Comparison of ENCODE assay signal across 29 mouse cellular contexts in the genomic region with DNA sequence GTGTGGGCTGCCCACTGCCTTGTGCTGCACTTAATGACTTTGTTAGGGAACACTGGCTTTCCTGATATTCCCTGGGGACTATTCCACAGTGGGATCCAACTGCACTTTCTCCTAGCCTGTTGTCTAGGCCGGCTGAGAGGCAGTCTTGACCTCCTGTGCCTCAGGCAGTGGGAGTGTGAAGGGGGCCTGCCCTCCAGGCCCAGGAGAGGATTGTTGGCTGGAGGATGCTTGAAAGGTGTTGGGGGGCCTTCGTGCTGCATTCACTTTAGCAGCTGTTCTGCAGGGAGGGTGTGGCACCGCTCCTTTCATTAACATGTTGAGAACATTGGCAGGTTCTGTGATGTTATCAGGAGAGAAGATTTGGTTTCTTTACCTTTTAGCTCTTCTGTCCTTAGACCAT. TPM values are rescaled to one million over a fixed set of nuclear protein-coding genes. Genes with fewer than 3 reads are reported as not detected.
DNase-seq lines count a peak whose midpoint lies in the region; ATAC-seq lines count a peak whose summit lies in the region.
"Had no signal": no experiment of that assay in that cellular context is flagged by ENCODE, and none has a peak within 500 bp of the region (broad histone marks: within the 10 kb centered on the region; RNA-seq: fewer than 3 reads in every experiment).

No protein-coding gene starts in this region.

- DNase-seq in forebrain, embryonic 11.5 days (ENCODE audit: low spot score) = no peak
- no peak for DNase-seq in neural tube, embryonic 10.5 days (ENCODE audit: extremely low spot score, low spot score)
- DNase-seq in right cerebral cortex, postnatal 36 days (ENCODE audit: low spot score in 2 of 2) = no peak
- DNase-seq: adrenal gland, adult 8-10 months; cerebellum, adult 11 months; cerebellum, adult 9-11 months; gastrocnemius, postnatal 14 days; heart, adult 18-20 months; heart, postnatal 10 days; kidney, adult 9 months; kidney, postnatal 10 days; layer of hippocampus, adult 9-11 months; liver, postnatal 0 days; lung, postnatal 36 days; right cerebral cortex, postnatal 4 days; thymus, adult 18-20 months; thymus, postnatal 25 days had no signal

- 37% methylated on average over 3 of the region's 3 CpGs for WGBS in forebrain, embryonic 12.5 days
- WGBS in forebrain, embryonic 11.5 days = 43% methylated on average over 3 of the region's 3 CpGs
- 38% methylated on average over 3 of the region's 3 CpGs for WGBS in hindbrain, embryonic 13.5 days
- WGBS in hindbrain, embryonic 16.5 days = 46% methylated on average over 3 of the region's 3 CpGs
- 41% methylated on average over 3 of the region's 3 CpGs for WGBS in neural tube, embryonic 12.5 days
- 30% methylated on average over 3 of the region's 3 CpGs for WGBS in limb, embryonic 13.5 days

- H3K4me2 ChIP-seq in forebrain, embryonic 12.5 days = peak overlapping the region; percentile 19; the same call in 1 of the 2 replicates
- no peak overlapping the region for H3K4me2 ChIP-seq in forebrain, embryonic 11.5 days (ENCODE audit: low read depth, low read length, severe bottlenecking)
- no peak overlapping the region for H3K4me2 ChIP-seq in hindbrain, embryonic 13.5 days
- H3K4me2 ChIP-seq in hindbrain, embryonic 16.5 days (ENCODE audit: low read length) = no peak overlapping the region
- no peak overlapping the region for H3K4me2 ChIP-seq in neural tube, embryonic 12.5 days (replicated peaks)
- no peak overlapping the region for H3K4me2 ChIP-seq in limb, embryonic 13.5 days (replicated peaks)
- H3K4me2 ChIP-seq: embryonic facial prominence, embryonic 13.5 days; heart, embryonic 11.5 days; liver, embryonic 12.5 days had no signal

- no peaks in the 10 kb centered on the region for H3K9me3 ChIP-seq in forebrain, embryonic 12.5 days
- H3K9me3 ChIP-seq in forebrain, embryonic 11.5 days (ENCODE audit: control insufficient read depth, low read length) = no peaks in the 10 kb centered on the region
- no peaks in the 10 kb centered on the region for H3K9me3 ChIP-seq in hindbrain, embryonic 13.5 days
- no peaks in the 10 kb centered on the region for H3K9me3 ChIP-seq in hindbrain, embryonic 16.5 days (ENCODE audit: control insufficient read depth, low read length)
- no peaks in the 10 kb centered on the region for H3K9me3 ChIP-seq in neural tube, embryonic 12.5 days
- H3K9me3 ChIP-seq in limb, embryonic 13.5 days = no peaks in the 10 kb centered on the region
- H3K9me3 ChIP-seq: embryonic facial prominence, embryonic 13.5 days; forebrain, embryonic 10.5 days; liver, embryonic 12.5 days had no signal

- no peak overlapping the region for H3K27ac ChIP-seq in forebrain, embryonic 12.5 days
- no peak overlapping the region for H3K27ac ChIP-seq in forebrain, embryonic 11.5 days (ENCODE audit: low read depth, low read length)
- peak overlapping the region; percentile 36; the same call in 1 of the 2 replicates for H3K27ac ChIP-seq in hindbrain, embryonic 13.5 days
- no peak overlapping the region for H3K27ac ChIP-seq in hindbrain, embryonic 16.5 days (ENCODE audit: low read depth, low read length)
- H3K27ac ChIP-seq in neural tube, embryonic 12.5 days = no peak overlapping the region
- H3K27ac ChIP-seq in limb, embryonic 13.5 days = no peak overlapping the region
- H3K27ac ChIP-seq: embryonic facial prominence, embryonic 13.5 days; liver, embryonic 12.5 days; stomach, postnatal 0 days had no signal

- H3K4me3 ChIP-seq in forebrain, embryonic 12.5 days (replicated peaks) = no peak overlapping the region
- no peak overlapping the region for H3K4me3 ChIP-seq in forebrain, embryonic 11.5 days (ENCODE audit: low read depth, low read length)
- no peak overlapping the region for H3K4me3 ChIP-seq in hindbrain, embryonic 13.5 days
- H3K4me3 ChIP-seq in hindbrain, embryonic 16.5 days (ENCODE audit: low read length) = no peak overlapping the region
- H3K4me3 ChIP-seq in neural tube, embryonic 12.5 days = no peak overlapping the region
- H3K4me3 ChIP-seq in limb, embryonic 13.5 days = no peak overlapping the region
- H3K4me3 ChIP-seq: embryonic facial prominence, embryonic 13.5 days; forebrain, embryonic 10.5 days; liver, embryonic 12.5 days; myocyte had no signal

- peaks cover 76% of the 10 kb centered on the region for H3K4me1 ChIP-seq in forebrain, embryonic 12.5 days
- H3K4me1 ChIP-seq in forebrain, embryonic 11.5 days (replicated peaks; ENCODE audit: control insufficient read depth, insufficient read depth, low read length) = peaks cover 22% of the 10 kb centered on the region
- peaks cover 89% of the 10 kb centered on the region for H3K4me1 ChIP-seq in hindbrain, embryonic 13.5 days (replicated peaks)
- peaks cover 48% of the 10 kb centered on the region for H3K4me1 ChIP-seq in hindbrain, embryonic 16.5 days (ENCODE audit: control insufficient read depth, insufficient read depth, low read depth, low read length)
- H3K4me1 ChIP-seq in neural tube, embryonic 12.5 days = peaks cover 71% of the 10 kb centered on the region
- peaks cover 93% of the 10 kb centered on the region for H3K4me1 ChIP-seq in limb, embryonic 13.5 days

- no peaks in the 10 kb centered on the region for H3K36me3 ChIP-seq in forebrain, embryonic 12.5 days (replicated peaks)
- H3K36me3 ChIP-seq in forebrain, embryonic 11.5 days (ENCODE audit: control insufficient read depth, insufficient read depth, low read length) = no peaks in the 10 kb centered on the region
- H3K36me3 ChIP-seq in hindbrain, embryonic 13.5 days = no peaks in the 10 kb centered on the region
- H3K36me3 ChIP-seq in hindbrain, embryonic 16.5 days (ENCODE audit: control insufficient read depth, insufficient read depth, low read length) = no peaks in the 10 kb centered on the region
- H3K36me3 ChIP-seq in neural tube, embryonic 12.5 days = no peaks in the 10 kb centered on the region
- no peaks in the 10 kb centered on the region for H3K36me3 ChIP-seq in limb, embryonic 13.5 days
- H3K36me3 ChIP-seq: embryonic facial prominence, embryonic 13.5 days; forebrain, embryonic 10.5 days; liver, embryonic 12.5 days had no signal

- no peak for ATAC-seq in forebrain, embryonic 12.5 days (ENCODE audit: low FRiP score)
- ATAC-seq in forebrain, embryonic 11.5 days (replicated peaks; ENCODE audit: low FRiP score) = no peak
- ATAC-seq in hindbrain, embryonic 13.5 days (ENCODE audit: low FRiP score) = no peak
- ATAC-seq in hindbrain, embryonic 16.5 days = no peak
- ATAC-seq in neural tube, embryonic 12.5 days (ENCODE audit: low FRiP score, low read depth) = no peak
- no peak for ATAC-seq in limb, embryonic 13.5 days (ENCODE audit: low FRiP score, low read depth)
- ATAC-seq: intestine, postnatal 0 days; liver, embryonic 12.5 days; liver, postnatal 0 days had no signal

- 0 out of 2 replicates have a peak, but pooled peaks cover 2% of the 10 kb centered on the region for H3K27me3 ChIP-seq in forebrain, embryonic 12.5 days
- no peaks in the 10 kb centered on the region for H3K27me3 ChIP-seq in forebrain, embryonic 11.5 days (ENCODE audit: control insufficient read depth, insufficient read depth, low read length)
- no peaks in the 10 kb centered on the region for H3K27me3 ChIP-seq in hindbrain, embryonic 13.5 days
- H3K27me3 ChIP-seq in hindbrain, embryonic 16.5 days (replicated peaks; ENCODE audit: control insufficient read depth, insufficient read depth, low read length) = no peaks in the 10 kb centered on the region
- H3K27me3 ChIP-seq in neural tube, embryonic 12.5 days (replicated peaks) = no peaks in the 10 kb centered on the region
- H3K27me3 ChIP-seq in limb, embryonic 13.5 days = no peaks in the 10 kb centered on the region
- H3K27me3 ChIP-seq: embryonic facial prominence, embryonic 13.5 days; liver, embryonic 12.5 days had no signal

- H3K9ac ChIP-seq in forebrain, embryonic 12.5 days = peak overlapping the region; percentile 40; the same call in 1 of the 2 replicates
- no peak overlapping the region for H3K9ac ChIP-seq in forebrain, embryonic 11.5 days (ENCODE audit: low read length)
- H3K9ac ChIP-seq in hindbrain, embryonic 13.5 days = peak overlapping the region; percentile 19; the same call in 1 of the 2 replicates
- no peak overlapping the region for H3K9ac ChIP-seq in hindbrain, embryonic 16.5 days (ENCODE audit: low read depth, low read length)
- 0 out of 2 replicates have a peak overlapping the region, but pooled peaks have one; percentile 29 for H3K9ac ChIP-seq in neural tube, embryonic 12.5 days
- 0 out of 2 replicates have a peak overlapping the region, but pooled peaks have one; percentile 39 for H3K9ac ChIP-seq in limb, embryonic 13.5 days
- H3K9ac ChIP-seq: embryonic facial prominence, embryonic 13.5 days; liver, embryonic 12.5 days; liver, postnatal 0 days had no signal

RNA-seq across cellular contexts. Expression of gene Med13l, which starts 8.5 kb away (rescaled TPM):
- 17.7 and 19.1 TPM in 2 replicates for polyA plus RNA-seq in forebrain, embryonic 12.5 days (2016; fragmentation: Nextera tagmentation; extraction: Ambion mirVana)
- 15.1 and 15.5 TPM in 2 replicates for polyA plus RNA-seq in forebrain, embryonic 11.5 days (2014; fragmentation: Nextera tagmentation; extraction: Ambion mirVana)
- polyA plus RNA-seq in hindbrain, embryonic 13.5 days (2015; fragmentation: Nextera tagmentation; extraction: Ambion mirVana) = 15.3 and 16.3 TPM in 2 replicates
- 11.5 and 12.4 TPM in 2 replicates for polyA plus RNA-seq in hindbrain, embryonic 16.5 days (2015; fragmentation: Nextera tagmentation; extraction: Ambion mirVana)
- 14.8 and 15.6 TPM in 2 replicates for polyA plus RNA-seq in neural tube, embryonic 12.5 days (2016; fragmentation: Nextera tagmentation; extraction: Ambion mirVana)
- polyA plus RNA-seq in limb, embryonic 13.5 days (2015; fragmentation: Nextera tagmentation; extraction: Ambion mirVana) = 18.6 and 19.1 TPM in 2 replicates

Comparison
In these comparisons a context has a peak if more than half of its experiments do, and no peak if none do; other contexts are left out.
1. H3K9ac ChIP-seq: peak in forebrain, embryonic 12.5 days (single experiment), hindbrain, embryonic 13.5 days (single experiment), neural tube, embryonic 12.5 days (single experiment) and limb, embryonic 13.5 days (single experiment); none in forebrain, embryonic 11.5 days (single experiment) and hindbrain, embryonic 16.5 days (single experiment).